Mouse (Mus musculus) urinary bladder, postnatal 14 days (tissue): Measurements from ENCODE around the gene Anks1b.
A peak's percentile ranks its signal among the peaks of the same experiment; 100 is the strongest.

ENCODE experiments used
- DNase-seq: peaks from one replicate; pipeline ENCODE4 v3.0.0; 2021; ENCODE audit warnings: low spot score

Anks1b gene

GRCm38 (mm10) chr10:90670291-90670690 lies 797.0 kb downstream of the Anks1b start:
- no peak for DNase-seq

- no peak for DNase-seq
Observed at GRCm38 (mm10) chr10:90672135-90672534, 798.8 kb downstream of the Anks1b start.

- DNase-seq, result no peak
Observed at GRCm38 (mm10) chr10:90674362-90674761, 801.1 kb downstream of the Anks1b start.

- no peak for DNase-seq
Observed at GRCm38 (mm10) chr10:90677421-90677820, 804.1 kb downstream of the Anks1b start.

- no peak for DNase-seq
Observed at GRCm38 (mm10) chr10:90679713-90680470, 806.6 kb downstream of the Anks1b start.

GRCm38 (mm10) chr10:90683813-90684212 lies 810.5 kb downstream of the Anks1b start:
- no peak for DNase-seq

GRCm38 (mm10) chr10:90685367-90685766 lies 812.1 kb downstream of the Anks1b start:
- no peak for DNase-seq

GRCm38 (mm10) chr10:90688153-90688552 lies 814.8 kb downstream of the Anks1b start:
- DNase-seq, result no peak

GRCm38 (mm10) chr10:90688696-90689252 lies 815.5 kb downstream of the Anks1b start:
- DNase-seq, result no peak

- peak; percentile 73 for DNase-seq
Observed at GRCm38 (mm10) chr10:90689854-90690513, 816.7 kb downstream of the Anks1b start.

GRCm38 (mm10) chr10:90696687-90697086 lies 823.4 kb downstream of the Anks1b start:
- no peak for DNase-seq

GRCm38 (mm10) chr10:90697413-90697812 lies 824.1 kb downstream of the Anks1b start:
- DNase-seq, result no peak

- DNase-seq, result no peak
Observed at GRCm38 (mm10) chr10:90699211-90699610, 825.9 kb downstream of the Anks1b start.

- no peak for DNase-seq
Observed at GRCm38 (mm10) chr10:90704602-90705001, 831.3 kb downstream of the Anks1b start.

- DNase-seq, result no peak
Observed at GRCm38 (mm10) chr10:90708822-90709601, 835.7 kb downstream of the Anks1b start.

GRCm38 (mm10) chr10:90709602-90709931 lies 836.3 kb downstream of the Anks1b start:
- DNase-seq, result no peak

GRCm38 (mm10) chr10:90717961-90718360 lies 844.7 kb downstream of the Anks1b start:
- DNase-seq, result no peak

- DNase-seq, result no peak
Observed at GRCm38 (mm10) chr10:90718684-90719083, 845.4 kb downstream of the Anks1b start.

GRCm38 (mm10) chr10:90719996-90720395 lies 846.7 kb downstream of the Anks1b start:
- no peak for DNase-seq

GRCm38 (mm10) chr10:90723071-90723494 lies 849.8 kb downstream of the Anks1b start:
- DNase-seq, result no peak

- no peak for DNase-seq
Observed at GRCm38 (mm10) chr10:90723941-90724341, 850.6 kb downstream of the Anks1b start.

- DNase-seq, result no peak
Observed at GRCm38 (mm10) chr10:90724931-90725330, 851.6 kb downstream of the Anks1b start.
